Mouse (Mus musculus) hindbrain, postnatal 0 days (tissue): Measurements from ENCODE around the gene Gltpd2. TPM values are rescaled to one million over a fixed set of nuclear protein-coding genes. Genes with fewer than 3 reads are reported as not detected.

ENCODE experiments used
- ATAC-seq: fragments of 200-750 bp; cut with Nextera tagmentation; 2 replicates; pipeline ENCODE4 v1.8.0; 2017; ENCODE audit warnings: mild to moderate bottlenecking, moderate TSS enrichment, moderate library complexity
- DNase-seq: peaks from one replicate; pipeline ENCODE4 v3.0.0-alpha.2; 2015; ENCODE audit warnings: low spot score
- H3K27ac ChIP-seq: fragments of 300-500 bp; sonication (generic); 2 replicates; pipeline ENCODE4 v1.5.1; 2014; ENCODE audit warnings: mild to moderate bottlenecking
- H3K27me3 ChIP-seq: fragments of 300-500 bp; sonication (generic); 2 replicates; pipeline ENCODE4 v1.6.1; 2014; ENCODE audit warnings: low read length, mixed read lengths; ENCODE audit not compliant: insufficient read depth
- H3K36me3 ChIP-seq: fragments of 300-500 bp; sonication (generic); 2 replicates; pipeline ENCODE4 v1.6.1; 2014; ENCODE audit warnings: low read length, mixed read lengths; ENCODE audit not compliant: insufficient read depth
- H3K4me1 ChIP-seq: fragments of 300-500 bp; sonication (generic); 2 replicates; pipeline ENCODE4 v1.6.1; 2014; ENCODE audit warnings: antibody characterized with exemption, low read length, mixed read lengths; ENCODE audit not compliant: insufficient read depth
- H3K4me2 ChIP-seq: fragments of 300-500 bp; sonication (generic); 2 replicates; pipeline ENCODE4 v1.6.1; 2014; ENCODE audit warnings: low read depth, mild to moderate bottlenecking, low read length, moderate library complexity, mixed read lengths
- H3K4me3 ChIP-seq: fragments of 300-500 bp; sonication (generic); 2 replicates; pipeline ENCODE4 v1.5.1; 2014; ENCODE audit warnings: low read length
- H3K9ac ChIP-seq: fragments of 300-500 bp; sonication (generic); replicated peaks from 2 replicates; pipeline ENCODE4 v1.6.1; 2014; ENCODE audit warnings: mild to moderate bottlenecking, low read length, moderate library complexity, mixed read lengths
- H3K9me3 ChIP-seq: fragments of 300-500 bp; sonication (generic); 2 replicates; pipeline ENCODE4 v1.6.1; 2016; ENCODE audit warnings: low read length, mixed read lengths
- CTCF ChIP-seq: IDR thresholded peaks from 2 replicates; pipeline ENCODE4 v1.5.1; 2016; ENCODE audit warnings: antibody characterized with exemption, control low read depth, low read depth
- WGBS: fragments of 180-500 bp; shearing (Covaris S2); extraction: QIAGEN DNeasy Blood & Tissue Kit; methylation state at CpG from one replicate; pipeline ENCODE4 v1.1.7; 2014; 5-methylcytosine and 5-hydroxymethylcytosine counted together
- polyA plus RNA-seq: library from polyadenylated mRNA; unstranded; fragments of >200 nt; fragmentation: Nextera tagmentation; extraction: Ambion mirVana; gene quantifications from 2 replicates; pipeline ENCODE4 v1.2.1, GENCODE M21; 2015
- total RNA-seq: library from RNA; depleted of rRNA; stranded (reverse); fragments of >200 nt; gene quantifications from 2 replicates; pipeline ENCODE4 v1.2.3, GENCODE M21; 2014

Gene Gltpd2
- total and polyA plus RNA-seq, 2 experiments from 2014 or later = 0.31 TPM; not detected in 1

DNA sequence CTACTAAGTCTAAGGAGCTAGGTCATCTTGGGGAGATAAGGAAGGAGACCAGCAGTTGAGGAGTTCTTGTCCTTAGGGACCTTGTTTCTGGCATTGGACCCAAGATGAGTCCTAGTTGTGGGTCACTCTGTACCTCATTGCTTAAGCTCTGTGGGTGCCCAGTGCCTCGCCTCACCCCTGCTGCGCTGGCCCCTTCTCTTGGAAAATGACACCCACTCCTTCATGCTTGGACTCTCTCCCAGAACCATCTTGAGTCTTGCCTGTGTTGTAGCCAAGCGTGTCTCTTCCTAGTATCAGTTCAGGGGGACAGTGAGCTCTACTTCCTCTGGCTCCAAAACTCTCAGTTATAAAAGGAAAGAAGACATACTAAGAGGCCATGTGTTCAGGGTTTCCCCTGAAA is 29.9 kb upstream of the Gltpd2 start:
- DNase-seq = no peak
- 87% methylated on average over 3 of the region's 3 CpGs for WGBS

DNA sequence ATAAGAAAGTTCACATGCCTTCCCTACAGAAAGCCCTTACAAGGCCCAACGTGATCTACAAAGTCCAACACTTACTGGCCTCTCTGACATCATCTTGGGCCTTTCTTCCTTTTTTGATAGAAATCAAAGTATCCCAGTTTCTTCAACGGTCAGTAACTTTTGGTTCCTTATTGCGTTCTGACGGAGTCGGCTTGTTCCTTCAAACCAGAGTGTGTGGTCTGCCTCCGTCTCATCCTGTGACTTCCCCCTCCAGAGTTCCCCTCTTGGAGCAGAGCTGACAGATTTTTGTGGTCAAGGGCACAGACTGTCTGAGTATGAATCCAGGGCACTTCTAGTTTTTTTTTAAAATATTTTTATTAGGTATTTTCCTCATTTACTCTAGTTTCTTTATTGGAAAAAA is 29.3 kb upstream of the Gltpd2 start:
- Histone ChIP-seq H3K4me2 (no peak overlapping the region), H3K36me3 (no peaks in the 10 kb centered on the region), H3K4me1 (no peaks in the 10 kb centered on the region), H3K9me3 (no peaks in the 10 kb centered on the region), H3K27me3 (no peaks in the 10 kb centered on the region), H3K4me3 (no peak overlapping the region), H3K9ac (no peak overlapping the region), H3K27ac (no peak overlapping the region)
- DNase-seq (no peak), ATAC-seq (no peak)
- TF ChIP-seq CTCF = no peak
- 87% methylated on average over 6 of the region's 6 CpGs for WGBS

More for the DNA sequence above, 29.9 kb upstream of the Gltpd2 start:
- no peaks in the 10 kb centered on the region for H3K9me3 ChIP-seq
- no peak for TF ChIP-seq CTCF
- H3K4me3 ChIP-seq = no peak overlapping the region
- H3K4me2 ChIP-seq = no peak overlapping the region
- ATAC-seq = no peak
- no peaks in the 10 kb centered on the region for H3K4me1 ChIP-seq
- no peak overlapping the region for H3K27ac ChIP-seq
- H3K27me3 ChIP-seq = no peaks in the 10 kb centered on the region
- no peak overlapping the region for H3K9ac ChIP-seq
- no peaks in the 10 kb centered on the region for H3K36me3 ChIP-seq

DNA sequence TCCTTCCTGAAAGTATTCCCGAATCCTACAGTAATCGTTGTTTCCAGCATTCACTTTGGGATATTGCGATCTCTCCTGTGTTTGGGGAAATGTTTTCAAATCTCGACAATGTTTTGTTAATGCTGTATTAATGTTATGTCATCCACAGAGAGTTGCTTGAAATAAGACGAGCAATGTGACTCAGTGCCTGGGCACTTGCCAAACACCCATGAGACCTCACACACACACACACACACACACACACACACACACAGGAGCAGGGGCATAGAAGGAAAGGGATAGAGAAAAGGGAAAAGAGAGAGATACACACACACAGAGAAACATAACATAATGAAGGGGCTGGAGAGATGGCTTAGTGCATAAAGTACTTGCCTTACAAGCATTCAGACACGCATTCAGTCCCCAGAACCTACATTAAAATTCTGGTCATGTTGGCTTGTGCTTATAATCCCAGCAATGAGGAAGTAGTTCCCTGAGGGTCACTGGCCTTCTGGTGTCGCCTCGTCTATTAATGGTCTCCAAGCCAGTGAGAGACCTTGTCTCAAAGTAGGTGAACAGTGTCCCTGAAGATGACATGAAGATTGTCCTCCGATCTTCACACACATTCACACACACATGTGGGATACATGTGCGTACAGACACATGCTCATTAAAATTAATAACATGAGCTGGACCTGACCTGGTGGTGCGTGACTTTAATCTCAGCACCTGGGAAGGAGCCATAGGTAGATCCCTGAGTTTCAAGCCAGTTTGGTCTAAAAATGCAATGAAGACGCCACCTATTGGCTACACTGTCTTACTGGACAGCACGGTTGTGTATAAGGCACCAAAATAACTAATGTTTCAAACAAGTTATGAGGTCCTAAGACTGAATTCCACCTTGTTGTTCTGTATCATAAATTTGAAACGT is 19.2 kb upstream of the Gltpd2 start:
- Histone ChIP-seq H3K9ac (no peak overlapping the region), H3K4me2 (no peak overlapping the region), H3K27ac (no peak overlapping the region), H3K27me3 (no peaks in the 10 kb centered on the region), H3K4me3 (no peak overlapping the region), H3K36me3 (no peaks in the 10 kb centered on the region), H3K9me3 (no peaks in the 10 kb centered on the region), H3K4me1 (no peaks in the 10 kb centered on the region)
- 68% methylated on average over 14 of the region's 14 CpGs for WGBS
- DNase-seq (peak; percentile 13), ATAC-seq (no peak)
- TF ChIP-seq CTCF = peak; percentile 45

GRCm38 (mm10) chr11:70500476-70500812 is 18.6 kb upstream of the Gltpd2 start:
- Histone ChIP-seq H3K4me1 (no peaks in the 10 kb centered on the region), H3K36me3 (no peaks in the 10 kb centered on the region), H3K9ac (no peak overlapping the region), H3K9me3 (no peaks in the 10 kb centered on the region), H3K4me2 (no peak overlapping the region), H3K27me3 (no peaks in the 10 kb centered on the region), H3K4me3 (no peak overlapping the region), H3K27ac (no peak overlapping the region)
- ATAC-seq = no peak
- WGBS = 92% methylated on average over 1 of the region's 1 CpGs
- DNase-seq = no peak
- TF ChIP-seq CTCF = no peak

- no peak overlapping the region for H3K9ac ChIP-seq
- H3K27ac ChIP-seq = no peak overlapping the region
- DNase-seq (no peak), ATAC-seq (no peak)
- H3K4me3 ChIP-seq = no peak overlapping the region
- H3K4me1 ChIP-seq = no peaks in the 10 kb centered on the region
- no peaks in the 10 kb centered on the region for H3K27me3 ChIP-seq
- H3K36me3 ChIP-seq = no peaks in the 10 kb centered on the region
- no peaks in the 10 kb centered on the region for H3K9me3 ChIP-seq
- TF ChIP-seq CTCF = no peak
- no peak overlapping the region for H3K4me2 ChIP-seq
- 67% methylated on average over 3 of the region's 3 CpGs for WGBS
Observed at GRCm38 (mm10) chr11:70502018-70502417, 17.0 kb upstream of the Gltpd2 start.

GRCm38 (mm10) chr11:70504970-70505369 is 14.0 kb upstream of the Gltpd2 start, which contains the start of gene Tm4sf5:
Tm4sf5 (plus strand) TSS chr11:70505244.
- WGBS = 80% methylated on average over 9 of the region's 9 CpGs
- Histone ChIP-seq H3K36me3 (no peaks in the 10 kb centered on the region), H3K9me3 (no peaks in the 10 kb centered on the region), H3K27me3 (no peaks in the 10 kb centered on the region), H3K4me1 (0 out of 2 replicates have a peak, but pooled peaks cover 5% of the 10 kb centered on the region), H3K27ac (no peak within 1 kb of the TSS), H3K4me3 (no peak within 1 kb of the TSS), H3K4me2 (no peak within 1 kb of the TSS), H3K9ac (no peak within 1 kb of the TSS)
- DNase-seq = no peak
- no peak for ATAC-seq
- TF ChIP-seq CTCF = no peak

GRCm38 (mm10) chr11:70506385-70506784 is 12.6 kb upstream of the Gltpd2 start:
- no peaks in the 10 kb centered on the region for H3K9me3 ChIP-seq
- H3K4me2 ChIP-seq = no peak overlapping the region
- H3K27me3 ChIP-seq = no peaks in the 10 kb centered on the region
- H3K9ac ChIP-seq = no peak overlapping the region
- H3K4me3 ChIP-seq = no peak overlapping the region
- H3K36me3 ChIP-seq = no peaks in the 10 kb centered on the region
- ATAC-seq (no peak), DNase-seq (peak; percentile 70)
- 0 out of 2 replicates have a peak, but pooled peaks cover 6% of the 10 kb centered on the region for H3K4me1 ChIP-seq
- 29% methylated on average over 4 of the region's 4 CpGs for WGBS
- no peak overlapping the region for H3K27ac ChIP-seq
- peak; percentile 76 for TF ChIP-seq CTCF
